Mouse (Mus musculus): ENCODE results near the gene Zfp638.

The Zfp638 gene

GRCm38 (mm10) chr6:83927418-83927817 is 60.5 kb downstream of the Zfp638 start:
- no peak for TF ChIP-seq GATA4 (IDR thresholded peaks at IDR 0.05; ENCODE audit: insufficient replicate concordance, low read length)

GRCm38 (mm10) chr6:83928225-83928624 is 61.3 kb downstream of the Zfp638 start:
- TF ChIP-seq GATA4 (IDR thresholded peaks at IDR 0.05; ENCODE audit: insufficient replicate concordance, low read length) = no peak

- TF ChIP-seq GATA4 (IDR thresholded peaks at IDR 0.05; ENCODE audit: insufficient replicate concordance, low read length) = no peak
Measured at GRCm38 (mm10) chr6:83939492-83939891, 72.6 kb downstream of the Zfp638 start.

- TF ChIP-seq GATA4 (IDR thresholded peaks at IDR 0.05; ENCODE audit: insufficient replicate concordance, low read length) = no peak
Measured at GRCm38 (mm10) chr6:83942806-83943205, 75.9 kb downstream of the Zfp638 start.

GRCm38 (mm10) chr6:83953603-83954002 is 86.7 kb downstream of the Zfp638 start:
- TF ChIP-seq GATA4 (IDR thresholded peaks at IDR 0.05; ENCODE audit: insufficient replicate concordance, low read length) = no peak

- no peak for TF ChIP-seq GATA4 (IDR thresholded peaks at IDR 0.05; ENCODE audit: insufficient replicate concordance, low read length)
Measured at GRCm38 (mm10) chr6:83987642-83988041, 120.7 kb downstream of the Zfp638 start.

GRCm38 (mm10) chr6:84002716-84003115 is 135.8 kb downstream of the Zfp638 start:
- no peak for TF ChIP-seq GATA4 (IDR thresholded peaks at IDR 0.05; ENCODE audit: insufficient replicate concordance, low read length)

- TF ChIP-seq GATA4 (IDR thresholded peaks at IDR 0.05; ENCODE audit: insufficient replicate concordance, low read length) = no peak
Measured at GRCm38 (mm10) chr6:84004295-84004694, 137.4 kb downstream of the Zfp638 start.

GRCm38 (mm10) chr6:84008363-84009171 is 141.7 kb downstream of the Zfp638 start, which contains the start of gene Dysf:
Dysf (plus strand) TSS chr6:84008590.
- no peak for TF ChIP-seq GATA4 (IDR thresholded peaks at IDR 0.05; ENCODE audit: insufficient replicate concordance, low read length)

- TF ChIP-seq GATA4 (IDR thresholded peaks at IDR 0.05; ENCODE audit: insufficient replicate concordance, low read length) = no peak
Measured at GRCm38 (mm10) chr6:84009172-84009872, 142.4 kb downstream of the Zfp638 start.

- TF ChIP-seq GATA4 (IDR thresholded peaks at IDR 0.05; ENCODE audit: insufficient replicate concordance, low read length) = no peak
Measured at GRCm38 (mm10) chr6:84009915-84010302, 143.0 kb downstream of the Zfp638 start.

- no peak for TF ChIP-seq GATA4 (IDR thresholded peaks at IDR 0.05; ENCODE audit: insufficient replicate concordance, low read length)
Measured at GRCm38 (mm10) chr6:84010303-84011225, 143.7 kb downstream of the Zfp638 start.

GRCm38 (mm10) chr6:84016851-84017250 is 149.9 kb downstream of the Zfp638 start:
- TF ChIP-seq GATA4 (IDR thresholded peaks at IDR 0.05; ENCODE audit: insufficient replicate concordance, low read length) = no peak

GRCm38 (mm10) chr6:84017392-84017791 is 150.5 kb downstream of the Zfp638 start:
- TF ChIP-seq GATA4 (IDR thresholded peaks at IDR 0.05; ENCODE audit: insufficient replicate concordance, low read length) = no peak

GRCm38 (mm10) chr6:84018906-84019550 is 152.1 kb downstream of the Zfp638 start:
- no peak for TF ChIP-seq GATA4 (IDR thresholded peaks at IDR 0.05; ENCODE audit: insufficient replicate concordance, low read length)
